Mouse (Mus musculus): ENCODE data around the gene Polr2e. TPM values are rescaled to one million over a fixed set of nuclear protein-coding genes. Genes with fewer than 3 reads are reported as not detected.

Polr2e gene
- total and polyA plus RNA-seq, 2 experiments from 2014 or later = 104 to 168 TPM

DNA sequence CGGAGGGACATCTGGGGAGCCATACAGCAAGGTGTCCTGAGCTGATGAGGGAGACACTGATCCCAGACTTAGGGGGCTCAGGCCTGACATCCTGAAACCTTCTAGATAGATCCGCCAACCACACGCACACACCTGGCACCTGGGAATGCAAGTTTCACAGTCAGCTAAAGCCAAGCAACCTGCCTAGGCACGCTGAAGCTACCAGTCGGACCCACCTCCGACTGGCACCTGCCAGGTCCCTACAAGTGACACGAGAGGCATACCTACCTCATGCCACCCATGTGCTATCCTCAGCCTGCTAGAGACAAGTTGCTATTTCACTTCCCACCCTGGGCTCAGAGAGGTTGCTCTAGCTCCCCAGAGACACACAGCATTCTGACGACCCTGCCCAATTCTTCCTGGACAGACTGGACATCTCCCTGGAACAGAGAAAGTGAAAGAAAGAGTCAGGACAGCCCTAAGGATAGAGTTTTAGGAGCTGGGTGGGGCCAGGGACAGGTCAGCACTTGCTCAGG is 50.3 kb downstream of the Polr2e start:
- DNase-seq (no peak), ATAC-seq (no peak)
- Histone ChIP-seq H3K4me1 (ENCODE audit: insufficient read depth) (peaks cover 6% of the 10 kb centered on the region; the same call in 1 of the 2 replicates), H3K4me3 (ENCODE audit: low read depth, low read length) (no peak overlapping the region), H3K9ac (no peak overlapping the region), H3K36me3 (ENCODE audit: insufficient read depth) (no peaks in the 10 kb centered on the region), H3K9me3 (ENCODE audit: low read length) (no peaks in the 10 kb centered on the region), H3K4me2 (ENCODE audit: low read depth) (peak overlapping the region; percentile 66; the same call in 1 of the 2 replicates), H3K27me3 (ENCODE audit: insufficient read depth, low read length) (peaks cover 30% of the 10 kb centered on the region), H3K27ac (ENCODE audit: low read depth, low read length) (no peak overlapping the region)
- 35% methylated on average over 8 of the region's 8 CpGs for WGBS
- TF ChIP-seq CTCF (IDR thresholded peaks at IDR 0.05; ENCODE audit: low read depth) = no peak

DNA sequence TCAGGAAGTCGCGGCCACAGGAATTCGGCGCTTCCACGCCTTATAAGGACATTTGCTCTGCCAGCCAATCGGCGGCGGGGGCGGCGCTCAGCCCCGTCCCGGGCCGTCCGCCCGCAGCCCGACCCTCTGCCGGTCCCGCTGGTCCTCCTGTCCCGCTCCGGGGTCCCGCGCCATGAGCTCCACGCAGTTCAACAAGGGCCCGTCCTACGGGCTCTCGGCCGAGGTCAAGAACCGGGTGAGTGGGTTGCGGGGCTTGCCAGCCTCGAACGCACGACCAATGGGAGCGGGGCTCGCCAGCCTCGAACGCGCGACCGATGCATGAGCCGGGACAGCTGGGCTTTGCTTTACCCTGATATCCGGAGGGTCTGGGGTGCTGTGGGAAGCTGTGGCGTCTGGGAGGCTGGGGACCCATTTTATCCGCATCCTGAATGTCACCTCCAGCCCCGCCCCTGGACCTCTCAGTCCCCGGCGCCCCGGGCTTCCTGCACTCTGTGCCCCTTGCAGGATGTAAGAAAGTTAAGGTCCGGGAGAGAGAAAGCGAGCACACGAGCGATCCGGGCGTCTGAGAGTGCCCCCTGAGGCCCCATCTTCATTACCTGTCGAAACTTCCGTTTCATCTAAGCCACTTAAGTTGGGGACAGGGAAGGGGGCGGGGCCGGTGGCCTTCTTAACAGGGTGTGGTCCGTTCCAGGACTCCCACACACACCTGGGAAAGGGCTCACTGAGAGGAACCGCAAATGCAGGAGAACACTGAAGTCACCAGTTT is 50.9 kb downstream of the Polr2e start, which contains the start of gene Cnn2:
Gene Cnn2 (plus strand): TSS at position 79 of the 766 bp plus-strand sequence.
- WGBS = 1% methylated on average over 59 of the region's 59 CpGs
- no peaks in the 10 kb centered on the region for H3K36me3 ChIP-seq (ENCODE audit: insufficient read depth)
- ATAC-seq (no peak), DNase-seq (no peak)
- H3K9me3 ChIP-seq (ENCODE audit: low read length) = no peaks in the 10 kb centered on the region
- peak within 1 kb of the TSS; percentile 66 for H3K4me2 ChIP-seq (ENCODE audit: low read depth)
- peaks cover 30% of the 10 kb centered on the region for H3K27me3 ChIP-seq (ENCODE audit: insufficient read depth, low read length)
- no peak within 1 kb of the TSS for H3K27ac ChIP-seq (ENCODE audit: low read depth, low read length)
- peak within 1 kb of the TSS; percentile 43 for H3K9ac ChIP-seq
- no peak for TF ChIP-seq CTCF (IDR thresholded peaks at IDR 0.05; ENCODE audit: low read depth)
- peaks cover 6% of the 10 kb centered on the region; the same call in 1 of the 2 replicates for H3K4me1 ChIP-seq (ENCODE audit: insufficient read depth)
- H3K4me3 ChIP-seq (ENCODE audit: low read depth, low read length) = peak within 1 kb of the TSS; percentile 45

DNA sequence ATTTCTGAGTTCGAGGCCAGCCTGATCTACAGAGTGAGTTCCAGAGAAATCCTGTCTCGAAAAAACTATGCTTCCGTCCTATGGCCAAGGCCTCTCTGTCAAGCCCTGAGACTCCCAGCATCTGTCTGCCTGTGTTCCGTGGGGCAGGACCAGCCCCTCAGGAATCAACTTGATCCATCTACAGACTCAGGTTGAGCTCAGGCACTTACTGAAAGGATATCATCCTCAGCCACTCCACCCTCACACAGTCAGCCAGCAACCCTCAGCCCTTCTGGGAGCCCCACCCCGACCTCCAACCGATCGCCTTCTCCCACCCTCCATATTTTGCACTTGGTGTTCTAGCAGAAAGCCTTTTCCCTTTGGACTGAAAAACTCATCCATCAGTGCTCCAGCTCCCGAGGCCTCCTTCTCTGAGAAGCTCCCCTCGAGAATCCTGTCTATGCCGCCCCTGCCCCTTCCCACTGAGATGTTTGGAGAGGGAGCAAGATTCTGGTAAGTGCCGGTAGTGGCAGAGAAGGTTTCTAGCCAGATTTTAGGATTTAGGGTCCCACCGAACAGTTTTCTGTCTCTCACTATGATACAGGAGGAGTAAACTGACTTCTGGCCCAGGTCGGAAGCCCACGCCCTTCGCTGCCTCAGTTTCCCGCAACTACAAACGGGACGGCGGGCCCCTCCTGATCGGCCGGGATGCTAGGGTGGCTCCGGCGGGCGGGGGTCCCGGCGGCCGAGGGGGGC is 51.7 kb downstream of the Polr2e start:
- DNase-seq (no peak), ATAC-seq (no peak)
- 13% methylated on average over 27 of the region's 27 CpGs for WGBS
- Histone ChIP-seq H3K4me3 (ENCODE audit: low read depth, low read length) (peak overlapping the region; percentile 45), H3K36me3 (ENCODE audit: insufficient read depth) (no peaks in the 10 kb centered on the region), H3K27me3 (ENCODE audit: insufficient read depth, low read length) (peaks cover 30% of the 10 kb centered on the region), H3K4me2 (ENCODE audit: low read depth) (peak overlapping the region; percentile 66), H3K4me1 (ENCODE audit: insufficient read depth) (peaks cover 13% of the 10 kb centered on the region; the same call in 1 of the 2 replicates), H3K9ac (peak overlapping the region; percentile 43), H3K9me3 (ENCODE audit: low read length) (no peaks in the 10 kb centered on the region), H3K27ac (ENCODE audit: low read depth, low read length) (no peak overlapping the region)
- TF ChIP-seq CTCF (IDR thresholded peaks at IDR 0.05; ENCODE audit: low read depth) = no peak

DNA sequence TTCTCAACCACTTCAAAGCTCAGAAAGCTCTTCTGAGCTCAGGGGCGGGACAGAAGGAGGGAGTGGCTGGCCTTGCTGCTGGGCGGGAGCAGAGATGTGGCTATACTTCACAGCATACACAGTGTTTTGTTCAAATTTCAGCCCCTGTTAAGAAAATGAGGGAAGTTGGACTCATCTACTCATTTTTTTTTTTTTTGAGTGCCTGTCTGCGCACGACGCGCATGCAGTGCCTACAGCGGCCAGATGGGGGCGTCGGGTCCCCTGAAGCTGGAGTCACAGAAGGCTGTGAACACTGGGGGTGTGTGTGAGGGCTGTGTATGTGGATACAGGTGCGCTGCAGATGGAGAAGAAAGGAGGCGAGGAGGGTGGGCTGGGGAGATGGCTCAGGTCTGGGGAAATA is 52.6 kb downstream of the Polr2e start:
- Histone ChIP-seq H3K36me3 (ENCODE audit: insufficient read depth) (no peaks in the 10 kb centered on the region), H3K4me3 (ENCODE audit: low read depth, low read length) (no peak overlapping the region), H3K9ac (no peak overlapping the region), H3K27me3 (ENCODE audit: insufficient read depth, low read length) (peaks cover 30% of the 10 kb centered on the region), H3K27ac (ENCODE audit: low read depth, low read length) (no peak overlapping the region), H3K4me2 (ENCODE audit: low read depth) (no peak overlapping the region), H3K4me1 (ENCODE audit: insufficient read depth) (peaks cover 14% of the 10 kb centered on the region; the same call in 1 of the 2 replicates), H3K9me3 (ENCODE audit: low read length) (no peaks in the 10 kb centered on the region)
- DNase-seq (peak; percentile 88), ATAC-seq (no peak)
- 4% methylated on average over 11 of the region's 11 CpGs for WGBS
- TF ChIP-seq CTCF (IDR thresholded peaks at IDR 0.05; ENCODE audit: low read depth) = peak; percentile 87

DNA sequence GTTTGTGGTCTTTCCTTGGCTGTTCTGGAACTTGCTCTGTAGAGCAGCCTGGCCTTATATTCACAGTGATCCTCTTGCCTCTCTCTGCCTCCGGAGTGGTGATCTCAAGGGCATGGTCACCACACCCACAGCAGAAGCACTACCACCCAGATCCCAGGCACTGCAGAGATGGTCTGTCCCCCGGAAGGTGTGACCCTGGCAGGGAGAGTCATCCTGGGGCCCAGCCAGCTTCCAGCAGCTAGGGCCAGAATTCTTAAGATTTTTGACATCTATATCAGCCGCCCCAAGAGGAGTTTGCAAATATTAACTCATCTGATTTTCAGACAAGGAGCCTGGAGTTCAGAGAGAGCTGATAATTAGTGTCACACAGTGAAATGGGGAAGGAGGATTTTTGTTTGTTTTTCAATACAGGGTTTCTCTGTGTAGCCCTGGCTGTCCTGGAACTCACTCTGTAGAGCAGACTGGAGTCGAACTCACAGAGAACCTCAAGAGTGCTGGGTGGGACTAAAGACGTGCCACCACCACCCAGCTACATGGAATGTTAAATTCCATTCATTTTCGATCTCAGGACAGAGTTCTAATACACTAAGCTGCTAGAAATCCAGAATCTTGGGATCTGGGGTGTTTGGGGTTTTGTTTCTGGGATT is 53.2 kb downstream of the Polr2e start:
- Histone ChIP-seq H3K4me1 (ENCODE audit: insufficient read depth) (peaks cover 14% of the 10 kb centered on the region; the same call in 1 of the 2 replicates), H3K27me3 (ENCODE audit: insufficient read depth, low read length) (peaks cover 30% of the 10 kb centered on the region), H3K36me3 (ENCODE audit: insufficient read depth) (no peaks in the 10 kb centered on the region), H3K27ac (ENCODE audit: low read depth, low read length) (peak overlapping the region; percentile 96), H3K9me3 (ENCODE audit: low read length) (no peaks in the 10 kb centered on the region), H3K4me3 (ENCODE audit: low read depth, low read length) (peak overlapping the region; percentile 77), H3K4me2 (ENCODE audit: low read depth) (peak overlapping the region; percentile 93), H3K9ac (peak overlapping the region; percentile 66; the same call in 1 of the 2 replicates)
- WGBS = 47% methylated on average over 6 of the region's 6 CpGs
- ATAC-seq (no peak), DNase-seq (no peak)
- TF ChIP-seq CTCF (IDR thresholded peaks at IDR 0.05; ENCODE audit: low read depth) = no peak

Other genes starting within 250 kb of the Polr2e start
Only the 30 nearest of the 32 such genes appear.
- gene Misp, start 218.8 kb downstream of the Polr2e start, total RNA-seq (2014; rRNA removed) = 0.24 and 0.77 TPM in 2 replicates
- gene Misp, start 218.8 kb downstream of the Polr2e start, polyA plus RNA-seq (2015; fragmentation: Nextera tagmentation; extraction: Ambion mirVana) = 0.09 and 0.41 TPM in 2 replicates
- 92.9 and 97.3 TPM in 2 replicates for gene Ptbp1, start 185.4 kb downstream of the Polr2e start, total RNA-seq (2014; rRNA removed)
- 53.7 and 55.7 TPM in 2 replicates for gene Ptbp1, start 185.4 kb downstream of the Polr2e start, polyA plus RNA-seq (2015; fragmentation: Nextera tagmentation; extraction: Ambion mirVana)
- gene Prtn3, start 165.3 kb downstream of the Polr2e start, total RNA-seq (2014; rRNA removed) = 4.9 and 7.8 TPM in 2 replicates
- 14.9 and 15.4 TPM in 2 replicates for gene Prtn3, start 165.3 kb downstream of the Polr2e start, polyA plus RNA-seq (2015; fragmentation: Nextera tagmentation; extraction: Ambion mirVana)
- gene Plppr3, start 165.2 kb downstream of the Polr2e start, total RNA-seq (2014; rRNA removed) = 427 and 473 TPM in 2 replicates
- 309 and 328 TPM in 2 replicates for gene Plppr3, start 165.2 kb downstream of the Polr2e start, polyA plus RNA-seq (2015; fragmentation: Nextera tagmentation; extraction: Ambion mirVana)
- gene Elane, start 153.5 kb downstream of the Polr2e start, total RNA-seq (2014; rRNA removed) = not detected in 2 replicates
- gene Elane, start 153.5 kb downstream of the Polr2e start, polyA plus RNA-seq (2015; fragmentation: Nextera tagmentation; extraction: Ambion mirVana) = 0.15 TPM in 1 of 2 replicates, not detected in the other
- gene Cfd, start 148.9 kb downstream of the Polr2e start, total RNA-seq (2014; rRNA removed) = not detected in 2 replicates
- not detected in 2 replicates for gene Cfd, start 148.9 kb downstream of the Polr2e start, polyA plus RNA-seq (2015; fragmentation: Nextera tagmentation; extraction: Ambion mirVana)
- gene Med16, start 130.9 kb downstream of the Polr2e start, total RNA-seq (2014; rRNA removed) = 47.0 and 60.9 TPM in 2 replicates
- 46.1 and 56.0 TPM in 2 replicates for gene Med16, start 130.9 kb downstream of the Polr2e start, polyA plus RNA-seq (2015; fragmentation: Nextera tagmentation; extraction: Ambion mirVana)
- not detected in 2 replicates for gene Gm26602, start 128.9 kb downstream of the Polr2e start, total RNA-seq (2014; rRNA removed)
- gene Gm26602, start 128.9 kb downstream of the Polr2e start, polyA plus RNA-seq (2015; fragmentation: Nextera tagmentation; extraction: Ambion mirVana) = 34.4 and 39.2 TPM in 2 replicates
- gene Kiss1r, start 122.8 kb downstream of the Polr2e start, total RNA-seq (2014; rRNA removed) = 4.2 and 5.4 TPM in 2 replicates
- 3.4 and 3.6 TPM in 2 replicates for gene Kiss1r, start 122.8 kb downstream of the Polr2e start, polyA plus RNA-seq (2015; fragmentation: Nextera tagmentation; extraction: Ambion mirVana)
- gene R3hdm4, start 118.6 kb downstream of the Polr2e start, total RNA-seq (2014; rRNA removed) = 117 and 129 TPM in 2 replicates
- 282 and 333 TPM in 2 replicates for gene R3hdm4, start 118.6 kb downstream of the Polr2e start, polyA plus RNA-seq (2015; fragmentation: Nextera tagmentation; extraction: Ambion mirVana)
- 7.1 and 7.9 TPM in 2 replicates for gene Arid3a, start 112.8 kb downstream of the Polr2e start, total RNA-seq (2014; rRNA removed)
- gene Arid3a, start 112.8 kb downstream of the Polr2e start, polyA plus RNA-seq (2015; fragmentation: Nextera tagmentation; extraction: Ambion mirVana) = 1.0 and 2.1 TPM in 2 replicates
- gene Wdr18, start 79.6 kb downstream of the Polr2e start, total RNA-seq (2014; rRNA removed) = 58.2 and 84.6 TPM in 2 replicates
- gene Wdr18, start 79.6 kb downstream of the Polr2e start, polyA plus RNA-seq (2015; fragmentation: Nextera tagmentation; extraction: Ambion mirVana) = 91.9 and 107 TPM in 2 replicates
- 0.14 and 0.15 TPM in 2 replicates for gene Grin3b, start 69.1 kb downstream of the Polr2e start, total RNA-seq (2014; rRNA removed)
- 0.09 and 0.18 TPM in 2 replicates for gene Grin3b, start 69.1 kb downstream of the Polr2e start, polyA plus RNA-seq (2015; fragmentation: Nextera tagmentation; extraction: Ambion mirVana)
- gene Tmem259, start 55.5 kb downstream of the Polr2e start, total RNA-seq (2014; rRNA removed) = 109 and 129 TPM in 2 replicates
- gene Tmem259, start 55.5 kb downstream of the Polr2e start, polyA plus RNA-seq (2015; fragmentation: Nextera tagmentation; extraction: Ambion mirVana) = 25.6 and 26.5 TPM in 2 replicates
- 19.5 and 28.2 TPM in 2 replicates for gene Cnn2, start 51.2 kb downstream of the Polr2e start, total RNA-seq (2014; rRNA removed)
- gene Cnn2, start 51.2 kb downstream of the Polr2e start, polyA plus RNA-seq (2015; fragmentation: Nextera tagmentation; extraction: Ambion mirVana) = 15.7 and 17.0 TPM in 2 replicates
- 6.1 and 6.2 TPM in 2 replicates for gene Abca7, start 43.3 kb downstream of the Polr2e start, total RNA-seq (2014; rRNA removed)
- gene Abca7, start 43.3 kb downstream of the Polr2e start, polyA plus RNA-seq (2015; fragmentation: Nextera tagmentation; extraction: Ambion mirVana) = 1.1 TPM in 2 replicates
- 2.3 and 2.4 TPM in 2 replicates for gene Arhgap45, start 23.1 kb downstream of the Polr2e start, total RNA-seq (2014; rRNA removed)
- 1.2 and 1.7 TPM in 2 replicates for gene Arhgap45, start 23.1 kb downstream of the Polr2e start, polyA plus RNA-seq (2015; fragmentation: Nextera tagmentation; extraction: Ambion mirVana)
- 401 and 478 TPM in 2 replicates for gene Gpx4, start 7.4 kb upstream of the Polr2e start, total RNA-seq (2014; rRNA removed)
- 644 and 800 TPM in 2 replicates for gene Gpx4, start 7.4 kb upstream of the Polr2e start, polyA plus RNA-seq (2015; fragmentation: Nextera tagmentation; extraction: Ambion mirVana)
- gene Sbno2, start 65.8 kb upstream of the Polr2e start, total RNA-seq (2014; rRNA removed) = 19.2 and 24.2 TPM in 2 replicates
- gene Sbno2, start 65.8 kb upstream of the Polr2e start, polyA plus RNA-seq (2015; fragmentation: Nextera tagmentation; extraction: Ambion mirVana) = 4.6 and 6.8 TPM in 2 replicates
- 77.2 and 77.8 TPM in 2 replicates for gene Stk11, start 76.0 kb upstream of the Polr2e start, total RNA-seq (2014; rRNA removed)
- 13.6 and 14.8 TPM in 2 replicates for gene Stk11, start 76.0 kb upstream of the Polr2e start, polyA plus RNA-seq (2015; fragmentation: Nextera tagmentation; extraction: Ambion mirVana)
- 154 and 193 TPM in 2 replicates for gene Atp5d, start 98.8 kb upstream of the Polr2e start, total RNA-seq (2014; rRNA removed)
- gene Atp5d, start 98.8 kb upstream of the Polr2e start, polyA plus RNA-seq (2015; fragmentation: Nextera tagmentation; extraction: Ambion mirVana) = 633 and 650 TPM in 2 replicates
- 114 and 151 TPM in 2 replicates for gene Cbarp, start 101.0 kb upstream of the Polr2e start, total RNA-seq (2014; rRNA removed)
- 57.5 and 68.2 TPM in 2 replicates for gene Cbarp, start 101.0 kb upstream of the Polr2e start, polyA plus RNA-seq (2015; fragmentation: Nextera tagmentation; extraction: Ambion mirVana)
- 91.5 and 120 TPM in 2 replicates for gene Midn, start 108.5 kb upstream of the Polr2e start, total RNA-seq (2014; rRNA removed)
- gene Midn, start 108.5 kb upstream of the Polr2e start, polyA plus RNA-seq (2015; fragmentation: Nextera tagmentation; extraction: Ambion mirVana) = 19.3 and 21.3 TPM in 2 replicates
- gene Cirbp, start 126.2 kb upstream of the Polr2e start, total RNA-seq (2014; rRNA removed) = 345 and 424 TPM in 2 replicates
- 834 and 838 TPM in 2 replicates for gene Cirbp, start 126.2 kb upstream of the Polr2e start, polyA plus RNA-seq (2015; fragmentation: Nextera tagmentation; extraction: Ambion mirVana)
- 4.2 and 5.0 TPM in 2 replicates for gene 1600002K03Rik, start 133.1 kb upstream of the Polr2e start, total RNA-seq (2014; rRNA removed)
- 5.0 and 6.0 TPM in 2 replicates for gene 1600002K03Rik, start 133.1 kb upstream of the Polr2e start, polyA plus RNA-seq (2015; fragmentation: Nextera tagmentation; extraction: Ambion mirVana)
- gene Efna2, start 139.7 kb upstream of the Polr2e start, total RNA-seq (2014; rRNA removed) = 29.0 and 30.9 TPM in 2 replicates
- gene Efna2, start 139.7 kb upstream of the Polr2e start, polyA plus RNA-seq (2015; fragmentation: Nextera tagmentation; extraction: Ambion mirVana) = 30.6 and 31.3 TPM in 2 replicates
- 57.6 and 60.7 TPM in 2 replicates for gene Mum1, start 186.6 kb upstream of the Polr2e start, total RNA-seq (2014; rRNA removed)
- 41.1 and 50.4 TPM in 2 replicates for gene Mum1, start 186.6 kb upstream of the Polr2e start, polyA plus RNA-seq (2015; fragmentation: Nextera tagmentation; extraction: Ambion mirVana)
- 162 and 212 TPM in 2 replicates for gene Ndufs7, start 209.3 kb upstream of the Polr2e start, total RNA-seq (2014; rRNA removed)
- 343 and 394 TPM in 2 replicates for gene Ndufs7, start 209.3 kb upstream of the Polr2e start, polyA plus RNA-seq (2015; fragmentation: Nextera tagmentation; extraction: Ambion mirVana)
- gene Gamt, start 221.2 kb upstream of the Polr2e start, total RNA-seq (2014; rRNA removed) = 15.2 and 18.2 TPM in 2 replicates
- gene Gamt, start 221.2 kb upstream of the Polr2e start, polyA plus RNA-seq (2015; fragmentation: Nextera tagmentation; extraction: Ambion mirVana) = 20.8 and 21.8 TPM in 2 replicates
- gene Dazap1, start 221.7 kb upstream of the Polr2e start, total RNA-seq (2014; rRNA removed) = 120 and 122 TPM in 2 replicates
- gene Dazap1, start 221.7 kb upstream of the Polr2e start, polyA plus RNA-seq (2015; fragmentation: Nextera tagmentation; extraction: Ambion mirVana) = 42.4 and 46.1 TPM in 2 replicates